Mouse (Mus musculus): ENCODE results near the gene Crxos. TPM values are rescaled to one million over a fixed set of nuclear protein-coding genes. Genes with fewer than 3 reads are reported as not detected.

Gene Crxos
- polyA plus RNA-seq (2015; fragmentation: Nextera tagmentation; extraction: Ambion mirVana) = not detected in 2 replicates

DNA sequence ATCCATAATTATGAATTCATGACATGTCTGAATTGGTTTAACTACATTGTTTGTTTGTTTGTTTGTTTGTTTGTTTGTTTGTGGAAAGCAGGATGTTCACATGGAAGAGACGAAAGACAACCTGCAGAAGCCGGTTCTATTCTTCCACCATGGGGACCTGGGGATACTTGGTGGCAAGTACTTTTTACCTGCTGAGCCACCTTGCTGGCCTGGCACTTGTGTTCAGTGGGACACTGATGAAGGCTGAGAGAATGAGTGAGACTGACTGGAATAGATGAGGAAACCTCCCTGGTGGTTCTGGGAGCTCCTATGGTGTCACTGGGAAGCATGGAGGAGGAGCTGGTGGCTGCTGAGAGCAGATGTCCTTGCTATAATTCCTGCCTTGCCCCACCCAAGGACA lies at the start of gene Crxos:
TSS of gene Crxos (plus strand) at position 301 of the 400 bp plus-strand sequence.
- ATAC-seq (ENCODE audit: low read depth) = no peak
- Histone ChIP-seq H3K4me1 (replicated peaks; ENCODE audit: control insufficient read depth, insufficient read depth, low read length) (no peaks in the 10 kb centered on the region), H3K27me3 (ENCODE audit: control insufficient read depth, insufficient read depth, low read depth, low read length) (no peaks in the 10 kb centered on the region), H3K4me2 (ENCODE audit: low read depth, low read length) (no peak within 1 kb of the TSS), H3K27ac (ENCODE audit: low read length) (no peak within 1 kb of the TSS), H3K36me3 (ENCODE audit: control insufficient read depth, insufficient read depth, low read length) (no peaks in the 10 kb centered on the region), H3K9me3 (ENCODE audit: control insufficient read depth, low read length) (no peaks in the 10 kb centered on the region), H3K4me3 (ENCODE audit: low read length) (no peak within 1 kb of the TSS), H3K9ac (ENCODE audit: low read length) (no peak within 1 kb of the TSS)
- WGBS = 74% methylated on average over 2 of the region's 2 CpGs

DNA sequence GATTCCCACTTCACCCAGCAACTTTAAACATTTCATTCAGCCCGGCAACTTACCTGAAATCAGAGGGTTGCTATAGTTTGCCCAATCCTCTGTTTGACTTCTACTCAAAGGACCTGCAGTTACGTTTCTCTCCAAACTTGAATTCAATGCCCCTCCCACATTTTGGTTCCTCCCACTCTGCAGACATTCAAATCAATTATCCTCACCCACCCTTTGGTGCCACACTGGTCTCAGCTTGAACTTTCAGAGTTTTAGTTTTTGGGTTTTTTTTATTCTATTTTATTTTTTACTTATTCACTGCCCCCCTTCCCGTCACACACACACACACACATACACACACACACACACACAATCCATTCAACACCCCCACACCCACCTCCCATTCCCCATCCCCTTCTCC lies 42.8 kb upstream of the Crxos start, which contains the start of gene Obox6:
TSS of gene Obox6 (minus strand) at position 101 of the 400 bp plus-strand sequence.
- Histone ChIP-seq H3K4me2 (ENCODE audit: low read depth, low read length) (no peak within 1 kb of the TSS), H3K36me3 (ENCODE audit: control insufficient read depth, insufficient read depth, low read length) (no peaks in the 10 kb centered on the region)
- no peak for ATAC-seq (ENCODE audit: low read depth)

DNA sequence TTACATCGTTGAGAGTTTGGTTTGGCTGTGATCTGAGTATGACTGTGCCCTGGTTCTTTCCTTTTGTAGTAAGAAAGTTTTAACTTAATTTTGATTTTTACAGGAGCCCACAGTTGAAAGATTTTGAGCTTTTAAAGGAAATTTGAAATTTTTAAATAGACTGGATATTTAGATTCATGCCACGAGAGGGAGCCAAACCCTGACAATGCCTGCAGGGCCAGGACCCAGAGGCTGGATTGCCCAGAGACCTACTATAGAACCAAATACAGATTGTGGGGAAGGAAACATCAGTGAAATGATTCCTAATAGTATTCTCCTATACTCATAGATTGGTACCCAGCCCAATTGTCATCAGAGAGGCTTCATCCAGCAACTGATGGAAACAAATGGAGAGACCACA lies 22.8 kb upstream of the Crxos start:
- H3K4me2 ChIP-seq (ENCODE audit: low read depth, low read length) = no peak overlapping the region
- no peak overlapping the region for H3K4me3 ChIP-seq (ENCODE audit: low read length)
- WGBS = 35% methylated on average over 2 of the region's 2 CpGs
- ATAC-seq (ENCODE audit: low read depth) = no peak
- H3K36me3 ChIP-seq (ENCODE audit: control insufficient read depth, insufficient read depth, low read length) = no peaks in the 10 kb centered on the region
- no peak overlapping the region for H3K9ac ChIP-seq (ENCODE audit: low read length)
- H3K27me3 ChIP-seq (ENCODE audit: control insufficient read depth, insufficient read depth, low read depth, low read length) = no peaks in the 10 kb centered on the region
- no peaks in the 10 kb centered on the region for H3K4me1 ChIP-seq (replicated peaks; ENCODE audit: control insufficient read depth, insufficient read depth, low read length)
- H3K9me3 ChIP-seq (ENCODE audit: control insufficient read depth, low read length) = no peaks in the 10 kb centered on the region
- no peak overlapping the region for H3K27ac ChIP-seq (ENCODE audit: low read length)

More for the DNA sequence above, 42.8 kb upstream of the Crxos start, which contains the start of gene Obox6:
- Histone ChIP-seq H3K4me3 (ENCODE audit: low read length) (no peak within 1 kb of the TSS), H3K27ac (ENCODE audit: low read length) (no peak within 1 kb of the TSS), H3K27me3 (ENCODE audit: control insufficient read depth, insufficient read depth, low read depth, low read length) (no peaks in the 10 kb centered on the region), H3K9me3 (ENCODE audit: control insufficient read depth, low read length) (peaks cover 5% of the 10 kb centered on the region), H3K4me1 (replicated peaks; ENCODE audit: control insufficient read depth, insufficient read depth, low read length) (no peaks in the 10 kb centered on the region), H3K9ac (ENCODE audit: low read length) (no peak within 1 kb of the TSS)
- WGBS = 83% methylated on average over 3 of the region's 3 CpGs

DNA sequence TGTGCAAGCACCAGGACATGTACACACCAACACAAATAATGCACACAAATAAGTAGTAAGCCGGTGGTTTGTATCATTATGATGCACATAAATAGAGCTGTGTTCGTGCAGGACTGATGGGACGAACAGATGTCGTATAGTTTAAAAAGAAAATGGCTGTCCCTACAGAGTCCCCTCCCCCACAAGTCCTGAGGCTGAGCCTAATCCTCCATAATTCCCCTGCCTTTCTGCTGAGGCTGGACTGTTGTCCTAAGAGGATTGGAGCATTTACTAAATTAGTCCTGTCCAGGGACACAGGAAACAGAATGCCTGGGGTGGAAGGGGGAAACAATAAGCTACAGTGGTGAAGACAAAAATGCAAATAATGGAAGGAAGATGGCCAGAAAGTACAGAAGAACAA lies 18.3 kb upstream of the Crxos start:
- no peak overlapping the region for H3K4me2 ChIP-seq (ENCODE audit: low read depth, low read length)
- H3K9ac ChIP-seq (ENCODE audit: low read length) = no peak overlapping the region
- 70% methylated on average over 4 of the region's 4 CpGs for WGBS
- no peaks in the 10 kb centered on the region for H3K27me3 ChIP-seq (ENCODE audit: control insufficient read depth, insufficient read depth, low read depth, low read length)
- H3K9me3 ChIP-seq (ENCODE audit: control insufficient read depth, low read length) = no peaks in the 10 kb centered on the region
- no peaks in the 10 kb centered on the region for H3K4me1 ChIP-seq (replicated peaks; ENCODE audit: control insufficient read depth, insufficient read depth, low read length)
- H3K4me3 ChIP-seq (ENCODE audit: low read length) = no peak overlapping the region
- no peak for ATAC-seq (ENCODE audit: low read depth)
- H3K27ac ChIP-seq (ENCODE audit: low read length) = no peak overlapping the region
- no peaks in the 10 kb centered on the region for H3K36me3 ChIP-seq (ENCODE audit: control insufficient read depth, insufficient read depth, low read length)

DNA sequence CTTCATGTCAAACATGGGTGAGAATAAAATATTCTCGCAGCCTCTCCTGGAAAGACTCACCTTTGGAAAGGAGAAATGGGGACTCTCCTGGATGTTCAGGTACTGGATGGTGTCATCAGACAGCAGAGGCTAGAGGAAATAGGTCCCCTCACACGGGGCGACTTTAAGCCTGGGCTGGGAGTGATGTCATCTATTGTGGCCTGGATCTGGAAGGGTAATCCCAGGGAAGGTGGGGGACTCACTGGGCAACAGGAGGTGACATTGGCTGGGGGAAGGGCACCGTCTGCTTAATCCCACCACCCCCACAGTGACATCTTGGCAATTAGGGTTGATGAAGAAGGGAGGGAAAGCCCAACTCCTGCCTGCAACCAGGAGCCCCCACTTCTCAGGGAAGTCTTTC lies 2.7 kb upstream of the Crxos start, which contains the start of gene Crx:
TSS of gene Crx (minus strand) at position 213 of the 400 bp plus-strand sequence.
- H3K9ac ChIP-seq (ENCODE audit: low read length) = no peak within 1 kb of the TSS

DNA sequence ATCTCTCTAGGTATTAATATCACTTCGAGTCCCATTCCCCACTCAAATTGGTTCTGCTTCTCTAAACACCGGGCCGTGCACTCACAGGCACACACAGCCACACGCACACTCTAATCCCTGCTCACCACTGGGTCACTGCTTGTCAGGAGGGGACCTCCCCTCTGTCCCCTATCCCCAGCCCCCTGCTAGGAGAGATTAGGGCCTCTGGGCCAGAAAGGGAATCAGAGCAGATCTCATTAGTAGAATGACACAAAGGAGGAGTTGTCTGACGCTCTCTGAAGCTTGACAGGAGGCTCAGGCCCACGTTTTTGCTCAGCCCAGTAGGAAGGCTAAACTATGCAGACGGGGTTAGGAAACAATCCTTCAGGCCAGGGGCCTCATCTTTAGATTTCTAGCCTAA lies 1.0 kb upstream of the Crxos start:
- no peak overlapping the region for H3K9ac ChIP-seq (ENCODE audit: low read length)
- ATAC-seq (ENCODE audit: low read depth) = no peak
- no peaks in the 10 kb centered on the region for H3K9me3 ChIP-seq (ENCODE audit: control insufficient read depth, low read length)
- no peaks in the 10 kb centered on the region for H3K27me3 ChIP-seq (ENCODE audit: control insufficient read depth, insufficient read depth, low read depth, low read length)
- H3K4me3 ChIP-seq (ENCODE audit: low read length) = no peak overlapping the region
- no peak overlapping the region for H3K4me2 ChIP-seq (ENCODE audit: low read depth, low read length)
- no peaks in the 10 kb centered on the region for H3K36me3 ChIP-seq (ENCODE audit: control insufficient read depth, insufficient read depth, low read length)
- WGBS = 23% methylated on average over 7 of the region's 7 CpGs
- H3K4me1 ChIP-seq (replicated peaks; ENCODE audit: control insufficient read depth, insufficient read depth, low read length) = no peaks in the 10 kb centered on the region
- no peak overlapping the region for H3K27ac ChIP-seq (ENCODE audit: low read length)

More for the DNA sequence above, 2.7 kb upstream of the Crxos start, which contains the start of gene Crx:
- H3K36me3 ChIP-seq (ENCODE audit: control insufficient read depth, insufficient read depth, low read length) = no peaks in the 10 kb centered on the region
- 33% methylated on average over 4 of the region's 4 CpGs for WGBS
- H3K9me3 ChIP-seq (ENCODE audit: control insufficient read depth, low read length) = no peaks in the 10 kb centered on the region
- H3K27ac ChIP-seq (ENCODE audit: low read length) = no peak within 1 kb of the TSS
- H3K4me1 ChIP-seq (replicated peaks; ENCODE audit: control insufficient read depth, insufficient read depth, low read length) = no peaks in the 10 kb centered on the region
- H3K27me3 ChIP-seq (ENCODE audit: control insufficient read depth, insufficient read depth, low read depth, low read length) = no peaks in the 10 kb centered on the region
- no peak within 1 kb of the TSS for H3K4me2 ChIP-seq (ENCODE audit: low read depth, low read length)
- ATAC-seq (ENCODE audit: low read depth) = no peak
- no peak within 1 kb of the TSS for H3K4me3 ChIP-seq (ENCODE audit: low read length)

DNA sequence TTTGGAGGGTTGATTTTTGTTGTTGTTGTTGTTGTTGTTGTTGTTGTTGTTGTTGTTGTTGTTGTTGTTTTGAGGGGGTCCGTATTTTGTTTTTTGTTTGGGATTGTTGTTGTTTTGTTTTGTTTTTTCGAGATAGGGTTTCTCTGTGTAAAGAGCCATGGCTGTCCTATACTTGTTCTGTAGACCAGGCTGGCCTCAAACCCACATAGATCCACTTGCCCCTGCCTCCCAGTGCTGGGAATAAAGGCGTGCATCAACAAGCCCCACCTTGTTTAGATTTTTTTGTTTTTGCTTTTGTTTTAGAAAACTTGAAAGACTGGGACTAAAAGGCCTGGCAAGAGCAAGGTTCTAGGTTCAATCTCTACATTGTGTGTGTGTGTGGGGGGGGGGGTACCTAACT lies 586 bp upstream of the Crxos start:
- ATAC-seq (ENCODE audit: low read depth) = no peak
- Histone ChIP-seq H3K27ac (ENCODE audit: low read length) (no peak overlapping the region), H3K9ac (ENCODE audit: low read length) (no peak overlapping the region), H3K27me3 (ENCODE audit: control insufficient read depth, insufficient read depth, low read depth, low read length) (no peaks in the 10 kb centered on the region), H3K36me3 (ENCODE audit: control insufficient read depth, insufficient read depth, low read length) (no peaks in the 10 kb centered on the region), H3K4me1 (replicated peaks; ENCODE audit: control insufficient read depth, insufficient read depth, low read length) (no peaks in the 10 kb centered on the region), H3K9me3 (ENCODE audit: control insufficient read depth, low read length) (no peaks in the 10 kb centered on the region), H3K4me2 (ENCODE audit: low read depth, low read length) (no peak overlapping the region), H3K4me3 (ENCODE audit: low read length) (no peak overlapping the region)
- 60% methylated on average over 3 of the region's 3 CpGs for WGBS

DNA sequence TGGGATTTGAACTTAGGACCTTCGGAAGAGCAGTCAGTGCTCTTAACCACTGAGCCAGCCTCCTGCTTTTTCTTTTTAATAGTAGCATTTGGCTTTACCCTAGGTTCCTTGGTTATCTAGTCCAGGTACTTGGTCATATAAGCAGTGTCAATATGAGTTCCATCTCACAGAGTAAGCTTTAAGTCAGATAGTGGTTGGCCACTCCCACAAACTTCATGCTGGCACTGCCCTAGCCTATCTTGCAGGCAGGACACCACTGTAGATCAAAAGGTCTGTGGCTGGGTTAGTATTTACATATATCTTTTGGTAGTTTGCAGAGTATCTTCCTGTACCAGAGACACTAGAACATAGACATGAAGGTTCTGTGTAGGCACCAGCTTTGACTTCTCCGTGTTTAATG lies 1.7 kb downstream of the Crxos start:
- 82% methylated on average over 2 of the region's 2 CpGs for WGBS
- H3K4me1 ChIP-seq (replicated peaks; ENCODE audit: control insufficient read depth, insufficient read depth, low read length) = no peaks in the 10 kb centered on the region
- no peaks in the 10 kb centered on the region for H3K27me3 ChIP-seq (ENCODE audit: control insufficient read depth, insufficient read depth, low read depth, low read length)
- no peak overlapping the region for H3K4me2 ChIP-seq (ENCODE audit: low read depth, low read length)
- H3K9ac ChIP-seq (ENCODE audit: low read length) = no peak overlapping the region
- no peak overlapping the region for H3K27ac ChIP-seq (ENCODE audit: low read length)
- no peaks in the 10 kb centered on the region for H3K9me3 ChIP-seq (ENCODE audit: control insufficient read depth, low read length)
- no peak overlapping the region for H3K4me3 ChIP-seq (ENCODE audit: low read length)
- ATAC-seq (ENCODE audit: low read depth) = no peak
- no peaks in the 10 kb centered on the region for H3K36me3 ChIP-seq (ENCODE audit: control insufficient read depth, insufficient read depth, low read length)

DNA sequence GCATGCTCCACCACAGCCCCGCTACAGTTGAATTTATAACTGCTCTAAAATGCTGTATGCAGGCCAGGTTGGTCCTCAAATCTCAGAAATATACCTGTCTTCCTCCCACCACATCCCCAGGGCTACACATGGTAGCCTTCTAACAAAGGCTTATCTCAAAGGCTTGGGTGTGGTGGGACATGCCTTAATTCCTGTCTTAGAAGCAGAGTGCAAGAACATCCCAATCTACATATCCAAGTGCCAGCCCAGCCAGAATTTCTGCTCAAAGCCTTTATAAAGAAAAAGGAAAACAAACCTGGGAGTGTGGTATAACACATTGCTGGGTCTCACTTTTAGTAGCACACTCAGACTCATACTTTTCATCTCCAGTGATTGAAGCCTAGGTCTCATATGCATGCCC lies 11.8 kb downstream of the Crxos start:
- Histone ChIP-seq H3K4me3 (ENCODE audit: low read length) (no peak overlapping the region), H3K4me2 (ENCODE audit: low read depth, low read length) (no peak overlapping the region), H3K4me1 (replicated peaks; ENCODE audit: control insufficient read depth, insufficient read depth, low read length) (no peaks in the 10 kb centered on the region), H3K9me3 (ENCODE audit: control insufficient read depth, low read length) (no peaks in the 10 kb centered on the region), H3K9ac (ENCODE audit: low read length) (no peak overlapping the region), H3K36me3 (ENCODE audit: control insufficient read depth, insufficient read depth, low read length) (no peaks in the 10 kb centered on the region), H3K27ac (ENCODE audit: low read length) (no peak overlapping the region), H3K27me3 (ENCODE audit: control insufficient read depth, insufficient read depth, low read depth, low read length) (no peaks in the 10 kb centered on the region)
- no peak for ATAC-seq (ENCODE audit: low read depth)
- 77% methylated on average over 1 of the region's 1 CpGs for WGBS

Data from lung, embryonic 16.5 days (tissue).